Mouse (Mus musculus) heart, postnatal 0 days (tissue): ENCODE measurements around the gene Reep3.

Experiments used
- CTCF ChIP-seq: IDR thresholded peaks from 2 replicates; pipeline ENCODE4 v1.5.1; 2016; ENCODE audit warnings: antibody characterized with exemption, control low read depth, low read depth
- EP300 ChIP-seq: IDR thresholded peaks from 2 replicates; pipeline ENCODE4 v1.6.1; 2016; ENCODE audit warnings: antibody characterized with exemption, low read depth

- TF ChIP-seq CTCF (no peak), EP300 (no peak)
Observed at GRCm38 (mm10) chr10:67072600-67072999, 24.1 kb downstream of the Reep3 start.
